Mouse (Mus musculus) C2C12 (cell line): ENCODE measurements around the gene Cep131. TPM values are rescaled to one million over a fixed set of nuclear protein-coding genes. Genes with fewer than 3 reads are reported as not detected.

ENCODE experiments used
- H3K27me3 ChIP-seq: one replicate; pipeline ENCODE4 v1.6.1; 2011; ENCODE audit not compliant: control insufficient read depth, insufficient read depth, insufficient read length
- H3K36me3 ChIP-seq: one replicate; pipeline ENCODE4 v1.6.1; 2011; ENCODE audit not compliant: control insufficient read depth, insufficient read depth
- H3K4me3 ChIP-seq: one replicate; pipeline ENCODE4 v1.5.1; 2011; ENCODE audit warnings: mild to moderate bottlenecking, control low read depth; ENCODE audit not compliant: poor library complexity, insufficient read depth, severe bottlenecking
- H3K79me2 ChIP-seq: one replicate; pipeline ENCODE4 v1.6.1; 2011; ENCODE audit not compliant: control insufficient read depth, insufficient read depth
- H3K79me3 ChIP-seq: one replicate; pipeline ENCODE4 v1.6.1; 2011; ENCODE audit warnings: low read depth, control low read depth
- H3ac ChIP-seq: one replicate; pipeline ENCODE3; 2011; ENCODE audit warnings: low read depth; ENCODE audit not compliant: control insufficient read depth, insufficient read length
- CEBPB ChIP-seq: IDR thresholded peaks from one replicate; pipeline ENCODE4 v1.6.1; 2011; ENCODE audit warnings: low read depth, mild to moderate bottlenecking, control low read depth, moderate library complexity
- CTCF ChIP-seq: IDR thresholded peaks from one replicate; pipeline ENCODE4 v1.5.1; 2011; ENCODE audit not compliant: control insufficient read depth, insufficient read depth, insufficient read length
- FOSL1 ChIP-seq: IDR thresholded peaks from one replicate; pipeline ENCODE4 v1.8.0; 2011; ENCODE audit warnings: mild to moderate bottlenecking, low read length; ENCODE audit not compliant: poor library complexity, insufficient read depth, severe bottlenecking
- MAX ChIP-seq: IDR thresholded peaks from one replicate; pipeline ENCODE4 v1.6.1; 2011; ENCODE audit warnings: mild to moderate bottlenecking, control low read depth
- MYOD1 ChIP-seq: IDR thresholded peaks from one replicate; pipeline ENCODE4 v1.6.1; 2011; ENCODE audit warnings: low read depth; ENCODE audit not compliant: control insufficient read depth, insufficient read length
- MYOG ChIP-seq: IDR thresholded peaks from one replicate; pipeline ENCODE4 v1.6.1; 2011; ENCODE audit not compliant: control insufficient read depth, insufficient read length; ENCODE audit errors: extremely low read depth
- USF1 ChIP-seq: IDR thresholded peaks from one replicate; pipeline ENCODE4 v1.6.1; 2011; ENCODE audit warnings: low read depth, mild to moderate bottlenecking, control low read depth, moderate library complexity
- polyA plus RNA-seq: library from polyadenylated mRNA; unstranded; fragments of >200 nt; fragmentation: generic; extraction: Trizol; gene quantifications from one replicate; pipeline ENCODE4 v1.2.1, GENCODE M21; 2012; ENCODE audit warnings: missing spikeins

Gene Cep131
- polyA plus RNA-seq, 1 experiment: 11.6 TPM

GRCm38 (mm10) chr11:120114488-120115215 is 28.0 kb upstream of the Cep131 start:
- Histone ChIP-seq H3K4me3 (no peak overlapping the region), H3ac (no peak overlapping the region), H3K79me3 (no peaks in the 10 kb centered on the region), H3K36me3 (peaks cover 30% of the 10 kb centered on the region), H3K27me3 (no peaks in the 10 kb centered on the region), H3K79me2 (no peaks in the 10 kb centered on the region)
- no peak for TF ChIP-seq MYOG

GRCm38 (mm10) chr11:120112136-120112535 is 25.5 kb upstream of the Cep131 start:
- Histone ChIP-seq H3K4me3 (no peak overlapping the region), H3K27me3 (no peaks in the 10 kb centered on the region), H3K36me3 (peaks cover 44% of the 10 kb centered on the region), H3K79me2 (no peaks in the 10 kb centered on the region), H3K79me3 (no peaks in the 10 kb centered on the region), H3ac (no peak overlapping the region)
- TF ChIP-seq USF1: no peak
- TF ChIP-seq CEBPB: no peak
- no peak for TF ChIP-seq FOSL1
- no peak for TF ChIP-seq MYOD1
- no peak for TF ChIP-seq MAX
- no peak for TF ChIP-seq MYOG

DNA sequence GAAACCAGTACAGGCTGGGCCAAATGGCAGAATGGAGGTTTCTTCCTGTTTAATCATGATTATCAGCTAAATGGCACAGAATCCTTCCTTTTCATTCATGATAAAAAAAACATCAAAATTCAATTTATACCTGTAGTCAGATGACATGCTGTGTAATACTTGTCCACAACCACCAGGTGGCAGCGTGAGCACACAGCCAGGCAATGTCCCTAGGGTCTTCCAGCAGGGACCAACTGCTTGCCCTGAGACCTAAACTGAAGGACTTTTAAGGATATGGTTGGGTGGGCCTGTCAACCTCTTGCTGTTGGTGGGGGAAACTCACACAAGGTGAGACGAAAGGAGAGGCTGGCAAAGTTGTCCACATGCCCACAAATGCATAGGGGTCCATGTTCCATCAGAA is 24.4 kb upstream of the Cep131 start:
- Histone ChIP-seq H3K79me3 (no peaks in the 10 kb centered on the region), H3K27me3 (no peaks in the 10 kb centered on the region), H3K36me3 (peaks cover 38% of the 10 kb centered on the region), H3K79me2 (no peaks in the 10 kb centered on the region), H3ac (no peak overlapping the region), H3K4me3 (no peak overlapping the region)
- TF ChIP-seq CTCF (peak; percentile 66), USF1 (no peak)

GRCm38 (mm10) chr11:120110554-120110953 is 23.9 kb upstream of the Cep131 start:
- peaks cover 40% of the 10 kb centered on the region for H3K36me3 ChIP-seq
- no peak for TF ChIP-seq MYOD1
- no peak for TF ChIP-seq CTCF
- no peak for TF ChIP-seq CEBPB
- no peak for TF ChIP-seq FOSL1
- TF ChIP-seq USF1: no peak
- TF ChIP-seq MYOG: no peak
- no peak for TF ChIP-seq MAX
- H3K4me3 ChIP-seq: no peak overlapping the region
- no peaks in the 10 kb centered on the region for H3K79me2 ChIP-seq
- no peak overlapping the region for H3ac ChIP-seq
- H3K79me3 ChIP-seq: no peaks in the 10 kb centered on the region
- no peaks in the 10 kb centered on the region for H3K27me3 ChIP-seq

GRCm38 (mm10) chr11:120109558-120110210 is 23.1 kb upstream of the Cep131 start:
- no peak for TF ChIP-seq CEBPB
- TF ChIP-seq CTCF: no peak
- TF ChIP-seq MAX: no peak
- no peak for TF ChIP-seq USF1
- no peak for TF ChIP-seq MYOD1
- no peak for TF ChIP-seq MYOG
- TF ChIP-seq FOSL1: no peak
- H3K36me3 ChIP-seq: peaks cover 47% of the 10 kb centered on the region
- H3K27me3 ChIP-seq: no peaks in the 10 kb centered on the region
- no peak overlapping the region for H3ac ChIP-seq
- no peaks in the 10 kb centered on the region for H3K79me2 ChIP-seq
- no peak overlapping the region for H3K4me3 ChIP-seq
- H3K79me3 ChIP-seq: no peaks in the 10 kb centered on the region

- Histone ChIP-seq H3K79me3 (no peaks in the 10 kb centered on the region), H3K36me3 (peaks cover 50% of the 10 kb centered on the region), H3K79me2 (no peaks in the 10 kb centered on the region), H3ac (no peak overlapping the region), H3K27me3 (no peaks in the 10 kb centered on the region), H3K4me3 (no peak overlapping the region)
- TF ChIP-seq USF1: no peak
- TF ChIP-seq CTCF: no peak
- TF ChIP-seq MYOG: no peak
- TF ChIP-seq MYOD1: no peak
- no peak for TF ChIP-seq CEBPB
- no peak for TF ChIP-seq FOSL1
- TF ChIP-seq MAX: no peak
Measured at GRCm38 (mm10) chr11:120107796-120108195, 21.2 kb upstream of the Cep131 start.
